Mouse (Mus musculus) liver, embryonic 14.5 days (tissue): Measurements from ENCODE around the gene Nt5dc3.

Experiments used
- CTCF ChIP-seq: IDR thresholded peaks from 2 replicates; pipeline ENCODE4 v1.5.1; 2016; ENCODE audit warnings: antibody characterized with exemption, low read depth, control low read depth
- EP300 ChIP-seq: IDR thresholded peaks from 2 replicates; pipeline ENCODE4 v1.6.1; 2016; ENCODE audit warnings: antibody characterized with exemption, low read depth

DNA sequence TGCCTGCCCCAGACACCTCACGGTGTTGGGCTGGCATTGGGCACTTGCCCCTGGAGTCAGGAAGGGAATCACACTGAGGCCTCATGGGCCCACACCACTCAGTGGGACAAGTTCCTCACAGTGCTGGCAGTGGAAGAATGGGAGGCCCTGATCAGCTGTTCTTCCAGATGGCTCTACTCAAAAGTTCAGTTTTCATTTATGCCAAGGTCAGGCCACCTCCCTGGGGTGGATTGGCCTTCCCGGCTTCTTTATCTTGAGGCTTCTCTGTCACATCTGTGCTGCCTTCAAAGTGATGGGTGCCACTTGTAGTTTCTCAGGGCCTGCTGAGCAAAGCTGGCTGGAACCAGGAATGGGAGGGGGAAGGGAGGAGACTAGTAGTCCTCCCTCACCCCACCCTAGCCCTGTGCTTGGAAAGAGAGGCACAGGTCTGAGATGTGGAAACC is 14.7 kb downstream of the Nt5dc3 start:
- TF ChIP-seq CTCF (no peak), EP300 (no peak)
